Mouse (Mus musculus) urinary bladder, postnatal 36 days (tissue): ENCODE results near the gene Nsmce4a.
A peak's percentile ranks its signal among the peaks of the same experiment; 100 is the strongest.

Experiments
- DNase-seq, 2 experiments: peaks; one replicate each; pipeline ENCODE4 v3.0.0; 2022; ENCODE audit warnings: low spot score in 2 of 2, mixed read lengths in 1 of 2

Gene Nsmce4a

GRCm38 (mm10) chr7:130578066-130578465, 5.1 kb upstream of the Nsmce4a start:
- DNase-seq = no peak

GRCm38 (mm10) chr7:130577388-130578003, 4.6 kb upstream of the Nsmce4a start, which contains the start of gene Tacc2:
TSS of gene Tacc2 (plus strand) at chr7:130577438.
- DNase-seq = no peak

GRCm38 (mm10) chr7:130576981-130577380, 4.1 kb upstream of the Nsmce4a start:
- peak; percentile 25 to 64 for DNase-seq

- DNase-seq = peak; percentile 56 to 63
Measured at GRCm38 (mm10) chr7:130574211-130574991, 1.5 kb upstream of the Nsmce4a start.

GRCm38 (mm10) chr7:130573746-130574145, 828 bp upstream of the Nsmce4a start:
- no peak for DNase-seq

GRCm38 (mm10) chr7:130570472-130570871, 2.4 kb downstream of the Nsmce4a start:
- no peak for DNase-seq

GRCm38 (mm10) chr7:130568783-130569436, 4.0 kb downstream of the Nsmce4a start:
- no peak for DNase-seq

GRCm38 (mm10) chr7:130564596-130564995, 8.3 kb downstream of the Nsmce4a start:
- DNase-seq = no peak

- DNase-seq = no peak
Measured at GRCm38 (mm10) chr7:130563880-130564279, 9.0 kb downstream of the Nsmce4a start.

GRCm38 (mm10) chr7:130563276-130563675, 9.6 kb downstream of the Nsmce4a start:
- DNase-seq = no peak

- DNase-seq = no peak
Measured at GRCm38 (mm10) chr7:130560933-130561332, 12.0 kb downstream of the Nsmce4a start.

- no peak for DNase-seq
Measured at GRCm38 (mm10) chr7:130558592-130558991, 14.3 kb downstream of the Nsmce4a start.

- no peak for DNase-seq
Measured at GRCm38 (mm10) chr7:130555597-130555996, 17.3 kb downstream of the Nsmce4a start.

GRCm38 (mm10) chr7:130553321-130553720, 19.6 kb downstream of the Nsmce4a start:
- DNase-seq = no peak

- DNase-seq = no peak
Measured at GRCm38 (mm10) chr7:130552780-130553179, 20.1 kb downstream of the Nsmce4a start.

- DNase-seq = no peak
Measured at GRCm38 (mm10) chr7:130547635-130548175, 25.2 kb downstream of the Nsmce4a start.

- DNase-seq = peak; percentile 86 to 92
Measured at GRCm38 (mm10) chr7:130546791-130547484, 26.0 kb downstream of the Nsmce4a start.

GRCm38 (mm10) chr7:130546421-130546790, 26.5 kb downstream of the Nsmce4a start:
- no peak for DNase-seq

- DNase-seq = no peak
Measured at GRCm38 (mm10) chr7:130545893-130546292, 27.0 kb downstream of the Nsmce4a start.

GRCm38 (mm10) chr7:130545401-130545800, 27.5 kb downstream of the Nsmce4a start:
- no peak for DNase-seq

- DNase-seq = no peak
Measured at GRCm38 (mm10) chr7:130543181-130543580, 29.7 kb downstream of the Nsmce4a start.

- no peak for DNase-seq
Measured at GRCm38 (mm10) chr7:130540176-130540575, 32.7 kb downstream of the Nsmce4a start.
